Mouse (Mus musculus) myocyte (in vitro differentiated cells): ENCODE results near the gene Apod.

ENCODE experiments used
- POLR2A ChIP-seq: IDR thresholded peaks from one replicate; pipeline ENCODE4 v1.6.1; 2011; ENCODE audit warnings: low read depth, mild to moderate bottlenecking, control low read depth, moderate library complexity; ENCODE audit not compliant: insufficient read length
- POLR2AphosphoS2 ChIP-seq: IDR thresholded peaks from one replicate; pipeline ENCODE4 v1.6.1; 2011; ENCODE audit warnings: low read depth, control low read depth; ENCODE audit not compliant: insufficient read length
- REST ChIP-seq: IDR thresholded peaks from one replicate; pipeline ENCODE4 v1.6.1; 2011; ENCODE audit warnings: mild to moderate bottlenecking, control low read depth, moderate library complexity; ENCODE audit not compliant: insufficient read depth, insufficient read length
- TCF12 ChIP-seq: IDR thresholded peaks from one replicate; pipeline ENCODE4 v1.6.1; 2011; ENCODE audit warnings: mild to moderate bottlenecking, control low read depth; ENCODE audit not compliant: poor library complexity, insufficient read depth, severe bottlenecking

DNA sequence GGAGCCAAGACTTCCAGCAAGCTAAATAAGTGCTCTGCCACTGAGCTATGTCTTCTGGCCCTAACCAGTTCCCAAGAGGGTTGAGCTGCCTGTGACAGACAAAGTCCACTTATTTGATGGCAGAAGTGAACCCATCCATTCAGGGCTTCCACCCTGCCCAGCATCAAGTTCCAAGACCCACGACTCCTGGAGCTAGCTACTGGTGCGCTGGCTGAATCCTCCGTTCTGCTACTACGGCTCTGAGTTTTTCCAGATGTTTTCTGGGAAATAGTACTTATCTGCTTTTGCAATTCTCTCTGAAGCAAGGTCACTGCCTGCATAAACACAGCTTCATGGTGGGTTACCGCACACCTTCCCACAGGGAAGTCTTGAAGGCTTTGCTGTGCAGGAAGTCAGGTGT is 11.4 kb upstream of the Apod start:
- TF ChIP-seq POLR2A (no peak), TCF12 (no peak), POLR2AphosphoS2 (no peak), REST (no peak)
